Mouse (Mus musculus): ENCODE data around the gene D5Ertd579e.
A peak's percentile ranks its signal among the peaks of the same experiment; 100 is the strongest.

Gene D5Ertd579e

GRCm38 (mm10) chr5:36720219-36720618, 24.4 kb upstream of the D5Ertd579e start:
- DNase-seq (ENCODE audit: low spot score), result no peak

DNA sequence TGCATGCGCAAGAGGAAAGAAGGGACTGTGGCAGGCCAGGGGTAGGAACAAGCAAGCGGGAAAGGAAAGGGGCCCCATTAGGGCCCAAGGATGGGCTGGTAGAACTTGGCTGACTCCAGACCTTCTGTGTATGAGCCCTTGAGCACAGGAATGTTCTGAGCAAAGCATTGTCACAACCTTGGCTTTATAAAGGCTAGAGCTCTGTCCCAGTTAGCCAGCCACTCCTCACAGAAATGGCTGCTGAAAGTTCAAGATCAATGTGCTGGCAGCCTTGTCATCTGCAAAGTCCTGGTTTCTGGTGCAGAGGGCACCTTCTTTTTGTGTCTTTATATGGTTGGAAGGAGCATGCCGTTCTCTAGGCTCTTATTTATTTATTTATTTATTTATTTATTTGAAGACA, 23.8 kb upstream of the D5Ertd579e start:
- no peak for DNase-seq (ENCODE audit: low spot score)

DNA sequence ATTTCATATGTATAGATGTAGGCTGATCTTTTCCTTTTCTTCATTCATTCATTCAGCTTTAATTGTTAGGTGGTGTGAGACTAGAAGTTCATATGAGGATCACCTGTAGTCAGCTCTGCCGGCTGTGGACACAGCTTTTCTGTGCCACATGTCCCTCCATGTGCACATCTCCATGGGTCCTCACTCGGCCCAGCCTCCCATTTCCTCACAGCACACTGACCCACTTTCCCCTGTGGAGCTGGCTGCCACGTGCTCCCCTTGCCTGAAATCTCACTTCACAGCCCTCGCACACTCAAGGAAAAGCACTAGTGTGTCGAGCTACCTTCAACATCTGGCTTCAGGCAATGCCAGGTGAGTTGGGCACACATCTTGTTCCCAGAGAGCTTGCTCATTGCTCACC, 23.3 kb upstream of the D5Ertd579e start:
- no peak for DNase-seq (ENCODE audit: low spot score)

DNA sequence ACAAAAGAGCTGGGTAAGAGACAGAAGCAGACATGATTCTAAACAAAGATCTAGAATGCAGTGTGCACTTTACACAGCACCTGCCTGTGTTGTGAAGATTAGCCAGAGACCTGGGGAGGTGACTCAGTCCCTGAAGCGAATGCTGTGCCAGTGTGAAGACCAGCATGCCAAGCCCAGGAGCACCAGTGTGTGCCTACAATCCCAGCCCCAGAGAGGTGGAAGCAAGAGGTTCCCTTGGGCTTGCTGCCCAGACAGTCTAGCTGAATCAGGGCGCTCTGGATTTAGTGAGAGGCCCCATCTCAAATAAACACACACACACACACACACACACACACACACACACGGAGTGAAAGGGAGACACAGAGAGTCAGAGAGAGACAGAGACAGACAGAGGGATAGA, 22.1 kb upstream of the D5Ertd579e start:
- no peak for DNase-seq (ENCODE audit: low spot score)

GRCm38 (mm10) chr5:36716816-36717215, 21.0 kb upstream of the D5Ertd579e start:
- DNase-seq (ENCODE audit: low spot score), result no peak

- no peak for DNase-seq (ENCODE audit: low spot score)
Measured at GRCm38 (mm10) chr5:36714832-36715231, 19.0 kb upstream of the D5Ertd579e start.

GRCm38 (mm10) chr5:36713693-36714092, 17.9 kb upstream of the D5Ertd579e start:
- DNase-seq (ENCODE audit: low spot score), result no peak

DNA sequence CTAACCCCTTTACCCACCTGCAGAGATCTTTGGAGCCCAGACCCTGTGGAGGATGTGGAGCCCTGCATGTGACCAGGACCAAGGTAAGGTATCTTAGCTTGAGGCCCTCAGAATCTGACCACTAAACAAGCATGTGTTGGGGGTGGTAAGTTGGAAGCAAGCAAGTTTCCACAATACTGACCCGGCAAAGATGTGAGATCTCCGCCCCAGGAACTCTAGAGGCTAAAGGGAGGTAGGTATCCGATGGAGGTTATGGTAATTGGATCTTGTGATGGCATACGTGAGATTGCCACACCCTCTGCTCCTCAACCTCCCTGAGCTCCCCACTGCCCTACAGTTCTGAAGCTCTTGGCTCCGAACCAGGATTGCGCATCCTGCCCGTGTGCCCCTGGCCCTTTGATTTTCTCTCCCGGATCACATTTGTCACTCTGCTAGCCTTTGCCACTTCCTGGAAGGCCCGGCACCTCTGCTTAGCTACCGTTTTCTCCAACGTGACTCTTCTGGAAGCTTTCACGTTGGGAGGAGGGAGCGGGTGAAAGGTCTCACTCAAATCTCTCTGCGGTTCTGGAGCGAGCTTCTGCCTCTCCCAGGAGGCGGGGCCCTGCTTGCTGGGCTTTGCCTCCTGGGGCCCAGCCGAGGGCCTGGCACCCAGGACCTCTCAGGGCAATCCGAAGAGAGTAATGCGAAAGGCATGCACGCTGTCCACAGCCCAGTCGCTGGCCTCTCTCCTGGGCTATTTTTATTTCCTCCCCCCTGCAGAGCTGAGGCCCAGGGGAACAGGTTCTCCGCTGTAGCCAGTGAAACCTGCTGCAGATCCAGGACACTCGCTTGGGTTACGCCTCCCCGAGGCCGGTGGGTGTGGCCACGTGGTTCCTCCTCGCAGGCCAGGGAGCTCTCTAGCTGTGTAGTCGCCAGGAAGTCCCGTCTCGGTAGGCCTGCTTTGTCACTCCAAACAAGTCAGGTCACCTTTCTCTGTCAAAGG, 17.0 kb upstream of the D5Ertd579e start:
- DNase-seq (ENCODE audit: low spot score), result peak; percentile 82

GRCm38 (mm10) chr5:36711863-36712262, 16.0 kb upstream of the D5Ertd579e start:
- DNase-seq (ENCODE audit: low spot score), result no peak

GRCm38 (mm10) chr5:36705792-36706191, 10.0 kb upstream of the D5Ertd579e start:
- no peak for DNase-seq (ENCODE audit: low spot score)

- DNase-seq (ENCODE audit: low spot score), result no peak
Measured at GRCm38 (mm10) chr5:36705390-36705789, 9.6 kb upstream of the D5Ertd579e start.

GRCm38 (mm10) chr5:36704684-36705083, 8.9 kb upstream of the D5Ertd579e start:
- no peak for DNase-seq (ENCODE audit: low spot score)

DNA sequence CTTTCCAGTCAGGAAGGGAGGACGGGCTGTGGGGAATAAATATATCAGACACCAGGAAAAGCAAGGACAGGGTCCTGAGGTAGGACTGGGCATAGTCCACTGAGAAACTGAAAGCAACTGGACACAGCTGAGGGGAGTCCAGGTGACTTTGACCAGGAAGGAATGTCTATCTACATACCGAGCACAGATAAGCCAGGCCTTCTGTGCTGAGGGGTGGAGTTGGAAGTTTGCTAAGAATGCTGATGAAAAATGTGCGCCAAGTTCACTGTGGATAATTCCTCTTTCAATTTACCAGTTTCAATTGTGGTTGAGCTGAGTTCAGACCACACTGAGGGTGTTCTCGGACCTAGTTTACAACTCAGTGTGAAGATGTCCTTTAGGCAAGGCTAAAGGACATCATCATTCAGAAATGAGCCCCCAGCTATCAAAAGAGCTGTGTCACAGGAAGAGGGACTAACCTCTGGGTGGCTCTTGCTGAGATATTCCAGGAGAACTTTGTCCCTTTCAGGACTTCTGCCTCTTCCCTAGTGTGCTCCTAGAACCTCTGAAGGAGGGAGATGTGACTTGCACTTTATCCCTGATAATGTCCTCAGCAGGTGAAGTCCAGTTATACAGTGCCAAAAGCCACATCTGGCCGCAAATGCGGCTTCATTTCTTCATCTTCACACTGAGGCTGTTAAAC, 5.3 kb upstream of the D5Ertd579e start:
- no peak for DNase-seq (ENCODE audit: low spot score)

DNA sequence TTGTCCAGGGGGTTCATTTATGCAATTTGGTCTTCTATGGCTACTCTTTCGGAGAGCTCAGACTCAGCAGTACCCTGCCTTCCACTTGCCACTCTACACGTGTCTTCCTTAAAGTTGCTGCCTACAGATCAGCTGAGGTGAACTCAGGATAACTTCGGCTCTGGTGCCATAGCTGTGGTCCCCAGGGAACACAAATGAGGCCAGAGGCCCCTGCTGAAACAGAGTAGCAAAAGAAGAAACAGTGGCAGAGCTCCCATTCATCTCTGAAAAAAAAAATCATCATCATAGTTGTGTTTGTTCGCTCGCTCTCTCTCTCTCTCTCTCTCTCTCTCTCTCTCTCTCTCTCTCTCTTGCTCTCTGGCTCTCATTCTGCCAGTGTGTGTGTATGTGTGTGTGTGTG, 2.9 kb upstream of the D5Ertd579e start:
- DNase-seq (ENCODE audit: low spot score), result no peak

GRCm38 (mm10) chr5:36698067-36698670, 2.3 kb upstream of the D5Ertd579e start:
- no peak for DNase-seq (ENCODE audit: low spot score)

GRCm38 (mm10) chr5:36696504-36697300, 878 bp upstream of the D5Ertd579e start:
- no peak for DNase-seq (ENCODE audit: low spot score)

DNA sequence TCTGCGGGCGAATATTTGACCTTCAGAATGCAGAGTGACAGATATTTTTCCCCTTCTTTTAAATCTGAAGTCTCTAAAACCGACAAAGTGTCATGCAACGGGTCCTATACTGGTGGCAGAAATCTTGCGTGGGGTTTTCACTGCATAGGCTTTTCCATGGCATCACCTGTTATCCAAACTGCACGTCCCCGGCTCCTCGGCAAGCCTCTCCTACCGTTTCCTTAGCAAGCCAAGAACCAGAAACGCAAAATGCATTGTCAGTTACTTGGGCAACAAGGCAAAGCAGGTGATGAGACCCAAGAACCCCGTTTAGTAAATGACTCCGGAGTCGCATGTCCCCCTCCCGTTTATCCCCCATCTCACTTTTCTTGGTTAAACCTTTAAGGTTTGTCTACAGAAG, 819 bp downstream of the D5Ertd579e start:
- DNase-seq (ENCODE audit: low spot score), result no peak

GRCm38 (mm10) chr5:36693651-36694050, 2.2 kb downstream of the D5Ertd579e start:
- DNase-seq (ENCODE audit: low spot score), result no peak

DNA sequence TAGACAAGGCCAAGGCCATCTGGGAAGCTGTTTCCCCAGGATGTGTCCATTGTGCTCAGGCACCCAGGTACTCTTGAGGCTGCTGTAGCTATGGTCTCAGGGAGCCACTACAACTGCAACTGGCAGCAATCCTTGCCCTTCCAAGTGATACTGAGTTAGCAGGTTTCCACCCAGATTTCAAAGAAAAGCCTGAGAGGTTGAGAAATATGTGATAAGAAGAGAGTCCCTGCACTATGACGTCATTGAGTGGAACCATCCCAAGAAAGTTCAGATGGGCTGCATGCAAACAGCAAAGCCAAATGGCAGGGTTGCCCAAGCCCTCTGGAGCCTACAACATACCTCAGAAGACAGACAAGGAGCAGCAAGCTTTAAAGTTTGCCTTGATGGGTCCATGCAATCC, 4.4 kb downstream of the D5Ertd579e start:
- DNase-seq (ENCODE audit: low spot score), result no peak

- no peak for DNase-seq (ENCODE audit: low spot score)
Measured at GRCm38 (mm10) chr5:36685170-36685569, 10.7 kb downstream of the D5Ertd579e start.

GRCm38 (mm10) chr5:36683586-36683985, 12.2 kb downstream of the D5Ertd579e start:
- no peak for DNase-seq (ENCODE audit: low spot score)

- DNase-seq (ENCODE audit: low spot score), result no peak
Measured at GRCm38 (mm10) chr5:36681219-36681618, 14.6 kb downstream of the D5Ertd579e start.
